ENCODE assay signal across 8 mouse cellular contexts in the genomic region with DNA sequence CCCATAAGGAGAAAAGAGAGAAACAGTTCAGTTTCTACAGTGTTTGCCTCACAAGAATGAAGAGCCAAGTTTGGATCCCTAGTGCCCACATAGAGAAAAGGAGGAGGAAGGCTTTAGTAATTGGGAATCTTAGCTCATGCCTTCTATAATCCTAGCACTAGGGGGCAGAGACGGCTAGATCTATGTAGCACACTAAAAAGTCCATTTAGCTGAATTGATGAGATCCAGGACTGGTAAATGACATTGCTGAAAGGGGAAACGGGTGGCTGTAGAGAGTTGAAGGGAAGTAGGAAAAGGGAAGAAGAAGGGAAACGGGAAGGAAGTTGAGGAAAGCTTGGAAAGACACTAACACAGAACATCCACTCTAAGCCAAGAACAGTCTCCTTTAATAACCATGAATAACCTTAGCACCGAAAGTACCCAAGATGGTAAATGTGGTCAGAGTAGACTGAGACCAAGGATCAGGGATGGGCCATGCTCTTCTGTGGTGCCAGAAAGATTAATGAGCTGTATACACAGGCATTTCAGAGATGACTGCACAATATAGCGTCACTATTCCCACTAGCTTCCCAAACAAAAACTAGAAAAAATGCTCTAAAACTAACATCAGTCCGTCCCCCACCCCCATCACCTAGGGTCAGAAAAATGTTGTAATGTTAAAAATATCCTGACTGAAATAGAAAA.
DNase-seq lines count a peak whose midpoint lies in the region; ATAC-seq and TF ChIP-seq lines count a peak whose summit lies in the region.

No protein-coding gene starts in this region.

- TF ChIP-seq POLR2A in liver, adult 2 months (IDR thresholded peaks at IDR 0.05; ENCODE audit: extremely low read depth, insufficient read depth, low read length): no peak

- 51% methylated on average over 6 of the region's 6 CpGs for WGBS in liver, adult 2 months
- 44% methylated on average over 6 of the region's 6 CpGs for WGBS in liver, embryonic 11.5 days
- WGBS in forebrain, embryonic 14.5 days: 68% methylated on average over 6 of the region's 6 CpGs

- DNase-seq in liver, adult 2 months (ENCODE audit: extremely low read depth, low read depth, low spot score): peak; percentile 53
- no peak for DNase-seq in liver, embryonic 11.5 days (ENCODE audit: low spot score)
- peak; percentile 55 for DNase-seq in adrenal gland, postnatal 14 days
- peak; percentile 76 for DNase-seq in forebrain, embryonic 14.5 days (ENCODE audit: low spot score)
- peak; percentile 4 for DNase-seq in kidney, adult 11 months
- peak; percentile 14 for DNase-seq in left cerebral cortex, postnatal 4 days
- DNase-seq in right cerebral cortex, postnatal 25 days: peak; percentile 31

- H3K79me2 ChIP-seq in liver, adult 2 months (ENCODE audit: control insufficient read depth, insufficient read depth, low read length): no peaks in the 10 kb centered on the region

- no peak overlapping the region for H3K27ac ChIP-seq in liver, adult 2 months (replicated peaks; ENCODE audit: insufficient read depth, low read depth, low read length)
- no peak overlapping the region for H3K27ac ChIP-seq in liver, embryonic 11.5 days (ENCODE audit: low read depth, low read length)
- no peak overlapping the region for H3K27ac ChIP-seq in forebrain, embryonic 14.5 days (ENCODE audit: low read depth, low read length)

- H3K27me3 ChIP-seq in liver, adult 2 months (ENCODE audit: control insufficient read depth, insufficient read depth, low read length): no peaks in the 10 kb centered on the region
- no peaks in the 10 kb centered on the region for H3K27me3 ChIP-seq in liver, embryonic 11.5 days (replicated peaks; ENCODE audit: control insufficient read depth, insufficient read depth, low read length)
- no peaks in the 10 kb centered on the region for H3K27me3 ChIP-seq in forebrain, embryonic 14.5 days (replicated peaks; ENCODE audit: control insufficient read depth, insufficient read depth, low read length)

- no peaks in the 10 kb centered on the region for H3K4me1 ChIP-seq in liver, adult 2 months (ENCODE audit: control insufficient read depth, insufficient read depth, low read length)
- no peaks in the 10 kb centered on the region for H3K4me1 ChIP-seq in liver, embryonic 11.5 days (replicated peaks; ENCODE audit: control insufficient read depth, insufficient read depth, low read length)
- H3K4me1 ChIP-seq in forebrain, embryonic 14.5 days (ENCODE audit: control insufficient read depth, insufficient read depth, low read length): no peaks in the 10 kb centered on the region

- H3K36me3 ChIP-seq in liver, adult 2 months (ENCODE audit: control insufficient read depth, insufficient read depth, low read length): no peaks in the 10 kb centered on the region
- H3K36me3 ChIP-seq in liver, embryonic 11.5 days (ENCODE audit: control insufficient read depth, insufficient read depth, low read length): no peaks in the 10 kb centered on the region
- no peaks in the 10 kb centered on the region for H3K36me3 ChIP-seq in forebrain, embryonic 14.5 days (ENCODE audit: control insufficient read depth, insufficient read depth, low read length)

- H3K4me3 ChIP-seq in liver, adult 2 months (ENCODE audit: insufficient read depth, low read depth, low read length): no peak overlapping the region
- H3K4me3 ChIP-seq in liver, embryonic 11.5 days (ENCODE audit: low read depth, low read length): no peak overlapping the region
- H3K4me3 ChIP-seq in forebrain, embryonic 14.5 days (ENCODE audit: low read depth, low read length): no peak overlapping the region

- H3K9me3 ChIP-seq in liver, embryonic 11.5 days (ENCODE audit: control insufficient read depth, low read length): no peaks in the 10 kb centered on the region
- H3K9me3 ChIP-seq in forebrain, embryonic 14.5 days (replicated peaks; ENCODE audit: control insufficient read depth, low read length): no peaks in the 10 kb centered on the region

- H3K4me2 ChIP-seq in liver, embryonic 11.5 days: no peak overlapping the region
- no peak overlapping the region for H3K4me2 ChIP-seq in forebrain, embryonic 14.5 days (ENCODE audit: low read length)

- peak; percentile 45 for TF ChIP-seq CTCF in liver, adult 2 months (IDR thresholded peaks at IDR 0.05; ENCODE audit: low read depth, low read length)

- no peak for ATAC-seq in liver, embryonic 11.5 days (replicated peaks; ENCODE audit: low FRiP score)
- ATAC-seq in forebrain, embryonic 14.5 days: peak; percentile 70
- no peak for ATAC-seq in monocyte, adult 5-6 weeks (replicated peaks; ENCODE audit: insufficient number of reproducible peaks, low FRiP score, low TSS enrichment, poor library complexity, severe bottlenecking)

- no peak overlapping the region for H3K9ac ChIP-seq in liver, adult 2 months (ENCODE audit: low read depth, low read length)
- H3K9ac ChIP-seq in liver, embryonic 11.5 days (ENCODE audit: low read depth, low read length): no peak overlapping the region
- no peak overlapping the region for H3K9ac ChIP-seq in forebrain, embryonic 14.5 days (ENCODE audit: low read length)

- intact Hi-C loops in left cerebral cortex, postnatal 4 days (cut with DNase I): loop anchor here (5.0 kb wide), 1 partner anchor 119 kb away; a partner anchor contains a TSS
